In genomic region chr6:4090423-4090822, GRCm38 (mm10) we compare ENCODE assay signal across 28 mouse cellular contexts. TPM values are rescaled to one million over a fixed set of nuclear protein-coding genes. Genes with fewer than 3 reads are reported as not detected.
DNase-seq lines count a peak whose midpoint lies in the region; ATAC-seq and TF ChIP-seq lines count a peak whose summit lies in the region.
"Had no signal": no experiment of that assay in that cellular context is flagged by ENCODE, and none has a peak within 500 bp of the region (broad histone marks: within the 10 kb centered on the region; RNA-seq: fewer than 3 reads in every experiment).

No protein-coding gene starts in this region.

- no peak for ATAC-seq in liver, embryonic 13.5 days (ENCODE audit: low read depth)
- no peak for ATAC-seq in liver, embryonic 11.5 days (replicated peaks; ENCODE audit: low FRiP score)
- ATAC-seq in cerebellum, adult (ENCODE audit: insufficient number of reproducible peaks, low FRiP score, low TSS enrichment) = no peak
- ATAC-seq: activated CD4-positive, CD25-positive, alpha-beta regulatory T cell, adult 4 months; intestine, embryonic 16.5 days; midbrain, embryonic 16.5 days had no signal

- no peak for TF ChIP-seq CTCF in ES-Bruce4 (IDR thresholded peaks at IDR 0.05; ENCODE audit: low read depth, low read length)
- TF ChIP-seq CTCF in cerebellum, adult 2 months (IDR thresholded peaks at IDR 0.05; ENCODE audit: borderline replicate concordance, insufficient read depth, low read depth, low read length) = no peak

- 74% methylated on average over 2 of the region's 2 CpGs for WGBS in liver, embryonic 13.5 days (ENCODE audit: insufficient replicate concordance)
- WGBS in liver, embryonic 11.5 days = 84% methylated on average over 2 of the region's 2 CpGs
- WGBS in cerebellum, adult 2 months = 72% methylated on average over 2 of the region's 2 CpGs

- TF ChIP-seq POLR2A in ES-Bruce4 (IDR thresholded peaks at IDR 0.05; ENCODE audit: insufficient read depth, low read length) = no peak
- TF ChIP-seq POLR2A in cerebellum, adult 2 months (IDR thresholded peaks at IDR 0.05; ENCODE audit: borderline replicate concordance, insufficient read depth, low read length) = no peak

- no peaks in the 10 kb centered on the region for H3K27me3 ChIP-seq in liver, embryonic 13.5 days
- H3K27me3 ChIP-seq in liver, embryonic 11.5 days (replicated peaks; ENCODE audit: control insufficient read depth, insufficient read depth, low read length) = no peaks in the 10 kb centered on the region
- no peaks in the 10 kb centered on the region for H3K27me3 ChIP-seq in ES-Bruce4 (ENCODE audit: control insufficient read depth, insufficient read depth, low read length, poor library complexity, severe bottlenecking)
- no peaks in the 10 kb centered on the region for H3K27me3 ChIP-seq in cerebellum, adult 2 months (ENCODE audit: control insufficient read depth, insufficient read depth, low read length)
- H3K27me3 ChIP-seq: embryonic facial prominence, embryonic 13.5 days; hindbrain, embryonic 13.5 days had no signal

- TF ChIP-seq EP300 in ES-Bruce4 (IDR thresholded peaks at IDR 0.05; ENCODE audit: insufficient read depth, low read depth, low read length) = no peak

- peak; percentile 13 for DNase-seq in liver, embryonic 13.5 days
- no peak for DNase-seq in liver, embryonic 11.5 days (ENCODE audit: low spot score)
- peak; percentile 39 for DNase-seq in ZHBTc4 (ENCODE audit: low read depth, low spot score)
- DNase-seq in layer of hippocampus, adult 9-10 months (ENCODE audit: low spot score) = no peak
- no peak for DNase-seq in cerebellum, adult 2 months
- DNase-seq: adrenal gland, adult 2 months; adrenal gland, postnatal 36 days; cerebellum, adult 9-11 months; gastrocnemius, postnatal 14 days; heart, adult 11 months; heart, postnatal 4 days; kidney, adult 8-10 months; lung, embryonic 14.5 days; right cerebral cortex, postnatal 4 days; thymus, adult 18-20 months; thymus, postnatal 25 days had no signal

- H3K9ac ChIP-seq in liver, embryonic 13.5 days = no peak overlapping the region
- H3K9ac ChIP-seq in liver, embryonic 11.5 days (ENCODE audit: low read depth, low read length) = no peak overlapping the region
- no peak overlapping the region for H3K9ac ChIP-seq in ES-Bruce4 (ENCODE audit: low read depth, poor library complexity, severe bottlenecking)
- H3K9ac ChIP-seq: embryonic facial prominence, embryonic 13.5 days; hindbrain, embryonic 13.5 days; liver, embryonic 14.5 days; lung, embryonic 14.5 days had no signal

- H3K36me3 ChIP-seq in liver, embryonic 13.5 days = no peaks in the 10 kb centered on the region
- no peaks in the 10 kb centered on the region for H3K36me3 ChIP-seq in liver, embryonic 11.5 days (ENCODE audit: control insufficient read depth, insufficient read depth, low read length)
- no peaks in the 10 kb centered on the region for H3K36me3 ChIP-seq in ES-Bruce4 (ENCODE audit: control insufficient read depth, insufficient read depth, low read length, poor library complexity, severe bottlenecking)
- H3K36me3 ChIP-seq: embryonic facial prominence, embryonic 13.5 days; hindbrain, embryonic 13.5 days; midbrain, embryonic 10.5 days had no signal

- H3K4me2 ChIP-seq in liver, embryonic 13.5 days = no peak overlapping the region
- H3K4me2 ChIP-seq in liver, embryonic 11.5 days = no peak overlapping the region
- H3K4me2 ChIP-seq: embryonic facial prominence, embryonic 13.5 days; heart, embryonic 11.5 days; hindbrain, embryonic 13.5 days; lung, embryonic 14.5 days had no signal

- H3K27ac ChIP-seq in liver, embryonic 13.5 days = no peak overlapping the region
- H3K27ac ChIP-seq in liver, embryonic 11.5 days (ENCODE audit: low read depth, low read length) = no peak overlapping the region
- H3K27ac ChIP-seq in ES-Bruce4 (ENCODE audit: insufficient read depth, low read length) = 0 out of 2 replicates have a peak overlapping the region, but pooled peaks have one; percentile 34
- no peak overlapping the region for H3K27ac ChIP-seq in cerebellum, adult 2 months (ENCODE audit: insufficient read depth, low read length)
- H3K27ac ChIP-seq: embryonic facial prominence, embryonic 13.5 days; hindbrain, embryonic 13.5 days; kidney, postnatal 0 days; liver, embryonic 14.5 days; midbrain, embryonic 10.5 days; stomach, postnatal 0 days had no signal

- peaks cover under 1% of the 10 kb centered on the region; the same call in 1 of the 2 replicates for H3K4me1 ChIP-seq in liver, embryonic 13.5 days (replicated peaks)
- H3K4me1 ChIP-seq in liver, embryonic 11.5 days (replicated peaks; ENCODE audit: control insufficient read depth, insufficient read depth, low read length) = no peaks in the 10 kb centered on the region
- no peaks in the 10 kb centered on the region for H3K4me1 ChIP-seq in ES-Bruce4 (ENCODE audit: control insufficient read depth, insufficient read depth, low read length)
- no peaks in the 10 kb centered on the region for H3K4me1 ChIP-seq in cerebellum, adult 2 months (ENCODE audit: control insufficient read depth, insufficient read depth, low read length)

- H3K4me3 ChIP-seq in liver, embryonic 13.5 days (replicated peaks) = no peak overlapping the region
- no peak overlapping the region for H3K4me3 ChIP-seq in liver, embryonic 11.5 days (ENCODE audit: low read depth, low read length)
- no peak overlapping the region for H3K4me3 ChIP-seq in ES-Bruce4 (ENCODE audit: low read depth, low read length)
- no peak overlapping the region for H3K4me3 ChIP-seq in cerebellum, adult 2 months (replicated peaks; ENCODE audit: insufficient read depth, low read depth, low read length)
- H3K4me3 ChIP-seq: embryonic facial prominence, embryonic 13.5 days; hindbrain, embryonic 13.5 days; midbrain, embryonic 10.5 days had no signal

- no peaks in the 10 kb centered on the region for H3K9me3 ChIP-seq in liver, embryonic 13.5 days (replicated peaks)
- H3K9me3 ChIP-seq in liver, embryonic 11.5 days (ENCODE audit: control insufficient read depth, low read length) = no peaks in the 10 kb centered on the region
- peaks cover 7% of the 10 kb centered on the region; the same call in 1 of the 2 replicates for H3K9me3 ChIP-seq in ES-Bruce4 (replicated peaks; ENCODE audit: control insufficient read depth, insufficient read depth, low read length, poor library complexity, severe bottlenecking)
- H3K9me3 ChIP-seq: embryonic facial prominence, embryonic 13.5 days; hindbrain, embryonic 13.5 days; midbrain, embryonic 10.5 days had no signal

RNA-seq across cellular contexts. Expression of gene Bet1, which starts 3.7 kb away (rescaled TPM):
- polyA plus RNA-seq in liver, embryonic 13.5 days (2015; fragmentation: Nextera tagmentation; extraction: Ambion mirVana) = 40.0 and 45.3 TPM in 2 replicates
- 59.8 and 60.9 TPM in 2 replicates for polyA plus RNA-seq in liver, embryonic 11.5 days (2014; fragmentation: Nextera tagmentation; extraction: Ambion mirVana)
- 64.4 and 65.7 TPM in 2 replicates for polyA plus RNA-seq in ES-Bruce4 (2011; ENCODE audit: insufficient read depth, insufficient read length, low read depth, missing spikeins)
- 26.1 and 27.5 TPM in 2 replicates for polyA plus RNA-seq in cerebellum, adult 2 months (2012; rRNA removed)

Comparison
In these comparisons a context has a peak if more than half of its experiments do, and no peak if none do; other contexts are left out.
1. DNase-seq: peak in liver, embryonic 13.5 days (single experiment) and ZHBTc4 (single experiment); none in liver, embryonic 11.5 days (single experiment), layer of hippocampus, adult 9-10 months (single experiment) and cerebellum, adult 2 months (0 of 2).